ENCODE assay signal across 9 mouse cellular contexts in the genomic region with DNA sequence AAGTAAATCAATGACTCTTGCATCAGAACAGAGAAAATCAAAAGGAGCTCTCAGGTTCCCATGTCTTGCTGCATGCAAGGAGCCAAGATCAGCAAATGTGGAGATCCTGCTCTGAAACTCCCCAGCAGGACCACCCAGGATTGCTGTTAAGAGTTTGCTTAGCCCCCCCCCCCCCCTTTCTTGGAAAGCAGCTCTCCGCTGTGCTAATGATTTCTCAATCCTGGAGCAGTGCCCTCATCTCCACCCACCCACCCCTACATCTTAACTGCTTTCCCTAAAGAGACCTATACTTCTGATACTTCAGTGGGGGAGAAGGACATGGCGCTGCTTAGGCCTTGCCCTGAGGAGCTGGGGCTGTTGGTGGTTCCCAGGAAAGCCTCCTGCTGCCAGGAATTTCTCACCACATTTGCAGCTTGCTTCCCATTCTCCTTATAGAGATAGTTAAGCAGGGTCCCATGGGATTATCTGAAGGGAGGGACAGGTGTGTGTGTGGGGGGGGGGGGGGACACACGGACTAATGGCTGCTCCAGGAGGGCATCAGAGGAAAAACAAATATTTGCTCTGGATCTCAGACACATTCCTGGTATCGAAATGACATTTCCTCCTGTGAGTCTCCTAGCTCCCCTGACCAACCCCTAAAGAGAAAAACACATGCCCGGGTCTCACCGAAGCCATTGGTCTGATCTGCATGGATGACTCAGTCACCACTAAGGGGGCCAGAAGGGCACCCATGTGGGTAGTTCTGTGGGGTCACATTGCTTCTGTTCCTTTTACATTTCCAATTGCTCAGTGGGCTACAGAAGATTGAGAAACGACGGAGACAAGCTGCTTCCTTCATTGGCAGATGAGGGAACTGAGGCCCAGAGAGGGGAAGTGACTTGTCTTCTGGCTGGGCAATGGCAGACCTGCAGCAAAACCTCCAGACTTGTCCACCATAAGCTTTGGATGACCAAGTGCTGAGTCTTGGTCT. TPM values are rescaled to one million over a fixed set of nuclear protein-coding genes. Genes with fewer than 3 reads are reported as not detected.
DNase-seq lines count a peak whose midpoint lies in the region; ATAC-seq and TF ChIP-seq lines count a peak whose summit lies in the region.
"Had no signal": no experiment of that assay in that cellular context is flagged by ENCODE, and none has a peak within 500 bp of the region (broad histone marks: within the 10 kb centered on the region; RNA-seq: fewer than 3 reads in every experiment).

No protein-coding gene starts in this region.

- peak overlapping the region; percentile 98; the same call in 1 of the 2 replicates for H3K4me2 ChIP-seq in heart, embryonic 14.5 days (ENCODE audit: low read length)
- H3K4me2 ChIP-seq in hindbrain, embryonic 14.5 days (replicated peaks) = peak overlapping the region; percentile 80
- H3K4me2 ChIP-seq in midbrain, embryonic 15.5 days = peak overlapping the region; percentile 75

- ATAC-seq in heart, embryonic 14.5 days (ENCODE audit: insufficient number of reproducible peaks, insufficient read depth, low FRiP score, low read depth) = no peak
- no peak for ATAC-seq in hindbrain, embryonic 14.5 days (ENCODE audit: low FRiP score)
- ATAC-seq in midbrain, embryonic 15.5 days (replicated peaks) = no peak
- ATAC-seq in megakaryocyte-erythroid progenitor cell, adult 5-6 weeks (replicated peaks; ENCODE audit: low FRiP score, low TSS enrichment, poor library complexity, severe bottlenecking) = no peak

- H3K36me3 ChIP-seq in heart, embryonic 14.5 days (ENCODE audit: control insufficient read depth, insufficient read depth, low read length) = no peaks in the 10 kb centered on the region
- H3K36me3 ChIP-seq in hindbrain, embryonic 14.5 days (replicated peaks; ENCODE audit: control insufficient read depth, insufficient read depth) = no peaks in the 10 kb centered on the region
- no peaks in the 10 kb centered on the region for H3K36me3 ChIP-seq in midbrain, embryonic 15.5 days (replicated peaks)

- H3K9ac ChIP-seq in heart, embryonic 14.5 days (ENCODE audit: low read length) = no peak overlapping the region
- peak overlapping the region; percentile 76 for H3K9ac ChIP-seq in hindbrain, embryonic 14.5 days
- peak overlapping the region; percentile 21 for H3K9ac ChIP-seq in midbrain, embryonic 15.5 days

- H3K9me3 ChIP-seq in heart, embryonic 14.5 days (ENCODE audit: control insufficient read depth, low read length) = no peaks in the 10 kb centered on the region
- no peaks in the 10 kb centered on the region for H3K9me3 ChIP-seq in hindbrain, embryonic 14.5 days (ENCODE audit: control insufficient read depth, low read length)
- no peaks in the 10 kb centered on the region for H3K9me3 ChIP-seq in midbrain, embryonic 15.5 days

- TF ChIP-seq POLR2A in brain, embryonic 14.5 days (IDR thresholded peaks at IDR 0.05; ENCODE audit: borderline replicate concordance, extremely low read depth, insufficient read depth, insufficient read length, poor library complexity, severe bottlenecking) = no peak

- intact Hi-C loops in heart, postnatal 10 days (cut with DNase I) = loop anchor here (2.0 kb wide), 1 partner anchor 15 kb away; no protein-coding TSS in a partner anchor

- no peak overlapping the region for H3K4me3 ChIP-seq in heart, embryonic 14.5 days (ENCODE audit: control insufficient read depth in 1 of 2, insufficient read depth in 1 of 2, low read depth in 1 of 2, low read length in 2 of 2)
- peak overlapping the region; percentile 68 for H3K4me3 ChIP-seq in hindbrain, embryonic 14.5 days (replicated peaks; ENCODE audit: low read length)
- peak overlapping the region; percentile 63 for H3K4me3 ChIP-seq in midbrain, embryonic 15.5 days

- no peak for TF ChIP-seq CTCF in brain, embryonic 14.5 days (IDR thresholded peaks at IDR 0.05; ENCODE audit: borderline replicate concordance, extremely low read depth, insufficient read depth, insufficient read length)

- no peak for DNase-seq in heart, postnatal 10 days
- peak; percentile 83 for DNase-seq in brain, embryonic 14.5 days (ENCODE audit: low read depth)
- DNase-seq in hindbrain, embryonic 14.5 days (ENCODE audit: low spot score) = no peak
- DNase-seq in frontal cortex, postnatal 25 days (ENCODE audit: low spot score in 2 of 2) = no peak
- DNase-seq in adrenal gland, postnatal 25 days = no peak
- DNase-seq: heart, postnatal 36 days had no signal

- peaks cover 18 to 33% of the 10 kb centered on the region in 2 experiments for H3K4me1 ChIP-seq in heart, embryonic 14.5 days (ENCODE audit: control insufficient read depth in 2 of 2, insufficient read depth in 2 of 2, low read length in 2 of 2)
- H3K4me1 ChIP-seq in hindbrain, embryonic 14.5 days (replicated peaks; ENCODE audit: control insufficient read depth, insufficient read depth, low read length) = peaks cover 54% of the 10 kb centered on the region
- peaks cover 62% of the 10 kb centered on the region for H3K4me1 ChIP-seq in midbrain, embryonic 15.5 days

- H3K27me3 ChIP-seq in heart, embryonic 14.5 days (ENCODE audit: control insufficient read depth, insufficient read depth, low read length) = peaks cover 16% of the 10 kb centered on the region; the same call in 1 of the 2 replicates
- H3K27me3 ChIP-seq in hindbrain, embryonic 14.5 days (ENCODE audit: control insufficient read depth, insufficient read depth, low read length) = no peaks in the 10 kb centered on the region
- no peaks in the 10 kb centered on the region for H3K27me3 ChIP-seq in midbrain, embryonic 15.5 days (replicated peaks)

- WGBS in heart, embryonic 14.5 days = 52% methylated on average over 8 of the region's 8 CpGs
- 27% methylated on average over 8 of the region's 8 CpGs for WGBS in hindbrain, embryonic 14.5 days
- 10% methylated on average over 8 of the region's 8 CpGs for WGBS in midbrain, embryonic 15.5 days

- no peak overlapping the region for H3K27ac ChIP-seq in heart, embryonic 14.5 days (replicated peaks in 1 of 2; ENCODE audit: control insufficient read depth in 1 of 2, insufficient read depth in 1 of 2, low read depth in 2 of 2, low read length in 2 of 2)
- H3K27ac ChIP-seq in hindbrain, embryonic 14.5 days = peak overlapping the region; percentile 58
- H3K27ac ChIP-seq in midbrain, embryonic 15.5 days = peak overlapping the region; percentile 80

RNA-seq across cellular contexts. Expression of gene Nuak2, which starts 2.3 kb away (rescaled TPM):
- polyA plus RNA-seq in heart, embryonic 14.5 days (2014; fragmentation: Nextera tagmentation; extraction: Ambion mirVana) = 1.5 and 2.2 TPM in 2 replicates
- total RNA-seq in heart, postnatal 10 days (2021) = 1 to 10 TPM; 3.5 to 4.7 TPM
- polyA plus RNA-seq in brain, embryonic 14.5 days (2012; rRNA removed) = 22.3 and 23.7 TPM in 2 replicates
- 10.7 and 14.0 TPM in 2 replicates for polyA plus RNA-seq in hindbrain, embryonic 14.5 days (2014; fragmentation: Nextera tagmentation; extraction: Ambion mirVana)
- polyA plus RNA-seq in midbrain, embryonic 15.5 days (2015; fragmentation: Nextera tagmentation; extraction: Ambion mirVana) = 26.1 and 27.9 TPM in 2 replicates
- 2.4 and 4.8 TPM in 2 replicates for total RNA-seq in adrenal gland, postnatal 25 days (2021)
- total RNA-seq in megakaryocyte-erythroid progenitor cell, adult 5-6 weeks (2014; fragmentation: Nextera tagmentation) = 3.7 and 4.9 TPM in 2 replicates
- 0.70 and 4.4 TPM in 2 replicates for total RNA-seq in megakaryocyte-erythroid progenitor cell, adult 5-6 weeks (2017)

RNA-seq across cellular contexts. Expression of gene Klhdc8a, which starts 19.8 kb away (rescaled TPM):
- polyA plus RNA-seq in heart, embryonic 14.5 days (2014; fragmentation: Nextera tagmentation; extraction: Ambion mirVana) = 0.50 and 1.5 TPM in 2 replicates
- 10 to 100 TPM; 17.7 to 27.5 TPM for total RNA-seq in heart, postnatal 10 days (2021)
- 5.7 and 8.1 TPM in 2 replicates for polyA plus RNA-seq in brain, embryonic 14.5 days (2012; rRNA removed)
- polyA plus RNA-seq in hindbrain, embryonic 14.5 days (2014; fragmentation: Nextera tagmentation; extraction: Ambion mirVana) = 8.5 and 10.4 TPM in 2 replicates
- polyA plus RNA-seq in midbrain, embryonic 15.5 days (2015; fragmentation: Nextera tagmentation; extraction: Ambion mirVana) = 10.7 and 11.5 TPM in 2 replicates
- 116 and 153 TPM in 2 replicates for total RNA-seq in adrenal gland, postnatal 25 days (2021)
- not detected in 2 replicates for total RNA-seq in megakaryocyte-erythroid progenitor cell, adult 5-6 weeks (2014; fragmentation: Nextera tagmentation)
- total RNA-seq in megakaryocyte-erythroid progenitor cell, adult 5-6 weeks (2017) = not detected in 2 replicates

Comparison
In these comparisons a context has a peak if more than half of its experiments do, and no peak if none do; other contexts are left out.
1. H3K27ac ChIP-seq: peak in hindbrain, embryonic 14.5 days (single experiment) and midbrain, embryonic 15.5 days (single experiment); none in heart, embryonic 14.5 days (0 of 2).
2. H3K4me3 ChIP-seq: peak in hindbrain, embryonic 14.5 days (single experiment) and midbrain, embryonic 15.5 days (single experiment); none in heart, embryonic 14.5 days (0 of 2).
3. Peak in every context shown above with its lines, with median percentiles within 50 percentile points of each other: H3K4me2 ChIP-seq.